Mouse (Mus musculus): ENCODE results near the gene Vmn1r129. TPM values are rescaled to one million over a fixed set of nuclear protein-coding genes. Genes with fewer than 3 reads are reported as not detected.
"Not testable (repeated sequence)": the region's sequence is repeated elsewhere in the genome, so short reads cannot be mapped to it uniquely, and the experiment has no call there.

The Vmn1r129 gene
- polyA plus RNA-seq (2012; rRNA removed) = not detected in 2 replicates

- not testable (repeated sequence) for DNase-seq; H3K27ac ChIP-seq (ENCODE audit: control insufficient read depth, insufficient read depth, low read length); H3K27me3 ChIP-seq (ENCODE audit: control insufficient read depth, insufficient read depth, low read length); H3K36me3 ChIP-seq (ENCODE audit: control insufficient read depth, insufficient read depth, low read length); H3K4me1 ChIP-seq (replicated peaks; ENCODE audit: control insufficient read depth, insufficient read depth, low read length); H3K4me3 ChIP-seq (ENCODE audit: control insufficient read depth, insufficient read depth, low read length)
- no CpG with 5 or more reads among the region's 1 CpGs for WGBS
Observed at GRCm38 (mm10) chr7:21361191-21361590, at the start of gene Vmn1r129. Gene Vmn1r129, minus strand, starts transcription at chr7:21361291.

DNA sequence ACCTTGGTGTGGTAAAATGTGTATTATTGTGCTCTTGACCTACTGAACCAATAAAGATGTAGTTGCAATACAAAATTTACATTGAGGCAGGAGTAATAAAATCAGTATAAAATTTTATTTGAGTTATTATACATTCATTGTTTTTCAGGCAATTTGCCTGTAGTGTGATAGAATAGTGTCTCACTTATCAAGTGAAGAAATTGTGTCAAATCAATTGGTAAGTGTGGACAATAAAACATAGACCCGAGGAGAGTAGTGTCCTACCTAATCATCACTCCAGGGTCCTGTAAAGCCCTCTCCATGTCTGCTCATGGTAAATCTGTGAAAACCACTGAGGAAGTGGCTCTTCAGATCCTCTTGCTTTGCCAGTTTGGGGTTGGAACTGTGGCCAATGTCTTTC, 12.0 kb downstream of the Vmn1r129 start, which contains the start of gene Vmn1r128:
Gene Vmn1r128, plus strand, starts transcription at position 301 of the 400 bp plus-strand sequence.
- H3K27ac ChIP-seq (ENCODE audit: control insufficient read depth, insufficient read depth, low read length); H3K27me3 ChIP-seq (ENCODE audit: control insufficient read depth, insufficient read depth, low read length); DNase-seq; H3K36me3 ChIP-seq (ENCODE audit: control insufficient read depth, insufficient read depth, low read length); H3K4me3 ChIP-seq (ENCODE audit: control insufficient read depth, insufficient read depth, low read length); H3K4me1 ChIP-seq (replicated peaks; ENCODE audit: control insufficient read depth, insufficient read depth, low read length): not testable (repeated sequence)
- 81% methylated on average over 1 of the region's 1 CpGs for WGBS

- not testable (repeated sequence) for H3K4me1 ChIP-seq (replicated peaks; ENCODE audit: control insufficient read depth, insufficient read depth, low read length); H3K4me3 ChIP-seq (ENCODE audit: control insufficient read depth, insufficient read depth, low read length); H3K27ac ChIP-seq (ENCODE audit: control insufficient read depth, insufficient read depth, low read length); DNase-seq; H3K27me3 ChIP-seq (ENCODE audit: control insufficient read depth, insufficient read depth, low read length); H3K36me3 ChIP-seq (ENCODE audit: control insufficient read depth, insufficient read depth, low read length)
- WGBS = no CpG with 5 or more reads among the region's 3 CpGs
Observed at GRCm38 (mm10) chr7:21319761-21320160, 41.3 kb downstream of the Vmn1r129 start, which contains the start of gene Vmn1r127. Gene Vmn1r127, minus strand, starts transcription at chr7:21319861.

Other genes with a start within 250 kb of the Vmn1r129 start
- gene Vmn1r122, start 227.2 kb downstream of the Vmn1r129 start, polyA plus RNA-seq (2012; rRNA removed) = not detected in 2 replicates
- gene Vmn1r123, start 199.1 kb downstream of the Vmn1r129 start, polyA plus RNA-seq (2012; rRNA removed) = not detected in 2 replicates
- gene Gm5157, start 170.9 kb downstream of the Vmn1r129 start, polyA plus RNA-seq (2012; rRNA removed) = not detected in 2 replicates
- not detected in 2 replicates for gene Vmn1r124, start 100.7 kb downstream of the Vmn1r129 start, polyA plus RNA-seq (2012; rRNA removed)
- gene Vmn1r125, start 89.1 kb downstream of the Vmn1r129 start, polyA plus RNA-seq (2012; rRNA removed) = not detected in 2 replicates
- gene Vmn1r126, start 59.8 kb downstream of the Vmn1r129 start, polyA plus RNA-seq (2012; rRNA removed) = not detected in 2 replicates
- not detected in 2 replicates for gene Vmn1r127, start 41.4 kb downstream of the Vmn1r129 start, polyA plus RNA-seq (2012; rRNA removed)
- gene Vmn1r128, start 11.9 kb downstream of the Vmn1r129 start, polyA plus RNA-seq (2012; rRNA removed) = not detected in 2 replicates
- gene Gm6882, start 71.5 kb upstream of the Vmn1r129 start, polyA plus RNA-seq (2012; rRNA removed) = not detected in 2 replicates
- gene Vmn1r130, start 150.5 kb upstream of the Vmn1r129 start, polyA plus RNA-seq (2012; rRNA removed) = not detected in 2 replicates
- not detected in 2 replicates for gene Vmn1r131, start 184.8 kb upstream of the Vmn1r129 start, polyA plus RNA-seq (2012; rRNA removed)

Data from thymus, adult 2 months (tissue).